Mouse (Mus musculus): ENCODE measurements around the gene Thrap3. TPM values are rescaled to one million over a fixed set of nuclear protein-coding genes. Genes with fewer than 3 reads are reported as not detected.

Gene Thrap3
- total and polyA plus RNA-seq, 2 experiments from 2014 or later: 108 to 128 TPM

DNA sequence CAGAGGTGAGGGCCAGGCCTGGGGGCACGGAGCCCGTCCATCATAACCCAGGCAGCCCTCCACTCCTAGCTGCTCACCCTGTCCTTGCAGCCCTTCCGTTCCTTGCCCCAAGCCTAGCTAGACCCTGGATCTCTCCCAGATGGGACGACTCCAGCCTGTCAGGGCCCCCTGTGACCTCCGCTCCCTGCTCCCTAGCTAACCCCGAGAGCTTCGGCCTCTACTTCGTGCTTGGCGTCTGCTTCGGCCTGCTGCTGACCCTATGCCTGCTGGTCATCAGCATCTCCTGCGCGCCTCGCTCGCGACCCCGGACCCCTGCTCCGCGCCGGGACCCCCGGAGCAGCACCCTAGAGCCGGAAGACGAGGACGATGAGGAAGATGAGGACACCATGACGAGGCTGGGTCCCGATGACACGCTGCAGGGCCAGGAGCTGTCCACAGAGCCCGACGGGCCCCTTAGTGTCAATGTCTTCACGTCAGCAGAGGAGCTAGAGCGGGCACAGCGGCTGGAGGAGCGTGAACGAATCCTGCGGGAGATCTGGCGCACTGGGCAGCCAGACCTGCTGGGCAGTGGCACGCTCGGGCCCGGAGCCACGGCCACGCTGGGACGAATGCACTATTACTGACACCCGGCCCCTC, 53.4 kb downstream of the Thrap3 start:
- no peaks in the 10 kb centered on the region for H3K9me3 ChIP-seq (ENCODE audit: low read length)
- H3K4me3 ChIP-seq (ENCODE audit: low read length): peak overlapping the region; percentile 42
- H3K36me3 ChIP-seq (ENCODE audit: insufficient read depth, low read length): no peaks in the 10 kb centered on the region
- peak overlapping the region; percentile 50; the same call in 1 of the 2 replicates for H3K9ac ChIP-seq (replicated peaks; ENCODE audit: low read length)
- ATAC-seq (0 out of 2 replicates have a peak, but pooled peaks have one; percentile 10), DNase-seq (ENCODE audit: low spot score) (no peak)
- no peak for TF ChIP-seq CTCF (IDR thresholded peaks at IDR 0.05; ENCODE audit: low read depth)
- 26% methylated on average over 42 of the region's 42 CpGs for WGBS
- H3K27me3 ChIP-seq (ENCODE audit: insufficient read depth, low read length): no peaks in the 10 kb centered on the region
- peaks cover 3% of the 10 kb centered on the region; the same call in 1 of the 2 replicates for H3K4me1 ChIP-seq (ENCODE audit: insufficient read depth, low read length)
- H3K4me2 ChIP-seq (ENCODE audit: low read depth, low read length): peak overlapping the region; percentile 57
- H3K27ac ChIP-seq: peak overlapping the region; percentile 13; the same call in 1 of the 2 replicates

DNA sequence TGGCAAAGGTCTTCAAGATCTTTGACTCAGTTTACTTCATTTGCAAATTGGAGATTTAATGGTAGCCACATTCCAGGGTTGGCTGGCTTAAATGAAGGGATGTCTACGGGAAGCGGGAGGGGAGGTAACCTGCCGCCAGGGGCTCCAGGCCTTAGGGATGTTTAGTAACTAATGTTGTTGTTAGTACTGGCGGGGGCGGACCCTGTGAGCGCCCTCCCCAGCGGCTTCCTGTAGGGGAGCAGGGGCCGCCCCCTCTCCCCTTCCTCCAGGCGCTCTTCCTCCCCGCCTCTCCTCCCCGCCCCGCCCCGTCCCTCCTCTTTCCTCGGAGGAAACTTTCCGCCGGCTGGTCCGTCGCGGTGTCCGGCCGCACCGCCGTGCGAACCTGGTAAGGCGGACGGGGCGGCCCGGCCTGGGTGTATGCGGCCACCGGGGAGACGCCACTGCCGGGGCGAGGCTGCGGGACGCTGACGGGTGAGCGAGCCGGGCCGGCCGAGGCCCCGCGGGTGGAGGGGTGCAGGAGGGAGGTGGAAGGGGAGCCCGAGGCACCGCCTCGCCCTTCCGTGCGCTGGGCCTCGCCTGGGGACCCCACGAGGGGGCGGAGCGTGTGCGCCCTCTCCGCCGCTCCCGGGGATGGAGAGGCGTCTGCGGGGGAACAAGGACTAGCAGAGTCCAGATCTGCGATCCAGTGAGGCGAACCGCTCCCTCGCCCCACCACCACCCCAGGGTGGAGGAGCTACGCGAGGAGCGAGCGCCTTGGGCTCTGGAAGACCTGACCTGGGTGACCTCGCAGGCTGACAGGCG, 54.2 kb downstream of the Thrap3 start:
- no peaks in the 10 kb centered on the region for H3K36me3 ChIP-seq (ENCODE audit: insufficient read depth, low read length)
- H3K4me3 ChIP-seq (ENCODE audit: low read length): peak overlapping the region; percentile 42
- H3K9ac ChIP-seq (replicated peaks; ENCODE audit: low read length): peak overlapping the region; percentile 50
- peaks cover 3% of the 10 kb centered on the region; the same call in 1 of the 2 replicates for H3K4me1 ChIP-seq (ENCODE audit: insufficient read depth, low read length)
- WGBS: 4% methylated on average over 59 of the region's 67 CpGs
- DNase-seq (ENCODE audit: low spot score): no peak
- 0 out of 2 replicates have a peak, but pooled peaks have one; percentile 11 for ATAC-seq
- peak overlapping the region; percentile 13; the same call in 1 of the 2 replicates for H3K27ac ChIP-seq
- no peaks in the 10 kb centered on the region for H3K9me3 ChIP-seq (ENCODE audit: low read length)
- peak overlapping the region; percentile 57 for H3K4me2 ChIP-seq (ENCODE audit: low read depth, low read length)
- H3K27me3 ChIP-seq (ENCODE audit: insufficient read depth, low read length): no peaks in the 10 kb centered on the region
- 0 out of 2 replicates have a peak, but pooled peaks have one; percentile 26 for TF ChIP-seq CTCF (IDR thresholded peaks at IDR 0.05; ENCODE audit: low read depth)

DNA sequence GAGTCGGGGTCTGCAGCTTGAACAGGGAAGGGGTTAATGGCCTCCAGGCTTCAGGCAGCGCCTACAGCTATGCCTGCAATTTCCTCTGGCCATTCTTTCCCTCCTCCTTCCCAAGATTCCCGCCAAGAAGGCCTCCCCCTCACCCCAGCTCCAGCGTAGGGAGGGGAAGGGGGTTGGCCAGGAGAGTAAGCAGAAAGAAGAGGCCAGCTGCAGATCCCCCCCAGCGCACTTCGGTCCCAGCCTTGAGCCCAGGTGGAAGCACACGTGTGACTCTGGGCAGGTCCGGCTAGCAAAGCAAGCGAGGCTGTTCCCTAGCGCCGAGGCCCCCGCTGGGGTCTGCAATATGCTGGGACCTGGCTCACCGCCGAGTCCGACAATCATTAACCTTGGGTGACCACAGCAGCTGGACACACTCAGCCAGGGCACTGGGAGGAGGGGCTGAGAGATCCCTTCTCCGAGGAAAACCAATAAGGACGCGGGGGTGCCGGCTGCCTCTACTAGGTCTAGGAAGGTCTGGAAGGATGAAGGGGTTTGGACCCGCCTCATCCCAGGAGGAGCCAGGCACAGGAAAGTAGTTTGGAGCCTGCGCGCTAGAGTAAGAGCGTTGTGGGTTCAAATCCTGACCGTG, 54.9 kb downstream of the Thrap3 start, which contains the start of gene Eva1b:
TSS of gene Eva1b (plus strand) at position 212 of the 628 bp plus-strand sequence.
- no peak for TF ChIP-seq CTCF (IDR thresholded peaks at IDR 0.05; ENCODE audit: low read depth)
- Histone ChIP-seq H3K4me1 (ENCODE audit: insufficient read depth, low read length) (peaks cover 3% of the 10 kb centered on the region; the same call in 1 of the 2 replicates), H3K27me3 (ENCODE audit: insufficient read depth, low read length) (no peaks in the 10 kb centered on the region), H3K36me3 (ENCODE audit: insufficient read depth, low read length) (no peaks in the 10 kb centered on the region), H3K9ac (replicated peaks; ENCODE audit: low read length) (peak within 1 kb of the TSS; percentile 50), H3K4me2 (ENCODE audit: low read depth, low read length) (peak within 1 kb of the TSS; percentile 57), H3K27ac (peak within 1 kb of the TSS; percentile 13; the same call in 1 of the 2 replicates), H3K4me3 (ENCODE audit: low read length) (peak within 1 kb of the TSS; percentile 42), H3K9me3 (ENCODE audit: low read length) (no peaks in the 10 kb centered on the region)
- peak; percentile 38 for DNase-seq (ENCODE audit: low spot score)
- 4% methylated on average over 24 of the region's 24 CpGs for WGBS
- peak; percentile 25; the same call in 1 of the 2 replicates for ATAC-seq

DNA sequence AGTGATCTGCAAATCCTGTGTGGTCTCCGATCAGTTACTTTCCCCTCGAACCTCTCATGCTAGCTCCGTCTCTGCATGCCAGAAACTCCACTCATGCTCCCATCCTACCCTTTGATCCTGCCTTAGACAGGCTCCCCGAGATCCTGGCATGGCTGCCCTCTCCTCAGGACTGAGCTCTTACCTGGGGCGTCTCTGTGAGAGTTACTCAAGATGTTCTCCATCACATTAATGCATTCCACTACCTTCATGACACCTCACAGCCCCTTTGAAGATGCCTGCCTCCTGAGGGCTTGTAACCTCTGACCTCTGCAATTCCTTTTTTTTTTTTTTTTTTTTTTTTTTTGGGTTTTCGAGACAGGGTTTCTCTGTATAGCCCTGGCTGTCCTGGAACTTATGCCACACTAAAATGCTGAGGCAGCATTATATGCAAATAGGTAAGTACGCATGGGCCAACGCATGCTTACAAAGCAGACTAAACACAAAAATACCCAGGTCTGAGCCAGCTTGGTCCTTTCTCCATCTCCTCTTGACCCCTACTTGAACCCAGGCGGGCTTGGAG, 55.5 kb downstream of the Thrap3 start:
- WGBS: 54% methylated on average over 9 of the region's 9 CpGs
- no peak overlapping the region for H3K4me2 ChIP-seq (ENCODE audit: low read depth, low read length)
- H3K9ac ChIP-seq (replicated peaks; ENCODE audit: low read length): no peak overlapping the region
- no peak for ATAC-seq
- no peak for TF ChIP-seq CTCF (IDR thresholded peaks at IDR 0.05; ENCODE audit: low read depth)
- no peaks in the 10 kb centered on the region for H3K27me3 ChIP-seq (ENCODE audit: insufficient read depth, low read length)
- H3K36me3 ChIP-seq (ENCODE audit: insufficient read depth, low read length): no peaks in the 10 kb centered on the region
- no peak for DNase-seq (ENCODE audit: low spot score)
- no peak overlapping the region for H3K27ac ChIP-seq
- peaks cover 3% of the 10 kb centered on the region; the same call in 1 of the 2 replicates for H3K4me1 ChIP-seq (ENCODE audit: insufficient read depth, low read length)
- no peaks in the 10 kb centered on the region for H3K9me3 ChIP-seq (ENCODE audit: low read length)
- no peak overlapping the region for H3K4me3 ChIP-seq (ENCODE audit: low read length)

DNA sequence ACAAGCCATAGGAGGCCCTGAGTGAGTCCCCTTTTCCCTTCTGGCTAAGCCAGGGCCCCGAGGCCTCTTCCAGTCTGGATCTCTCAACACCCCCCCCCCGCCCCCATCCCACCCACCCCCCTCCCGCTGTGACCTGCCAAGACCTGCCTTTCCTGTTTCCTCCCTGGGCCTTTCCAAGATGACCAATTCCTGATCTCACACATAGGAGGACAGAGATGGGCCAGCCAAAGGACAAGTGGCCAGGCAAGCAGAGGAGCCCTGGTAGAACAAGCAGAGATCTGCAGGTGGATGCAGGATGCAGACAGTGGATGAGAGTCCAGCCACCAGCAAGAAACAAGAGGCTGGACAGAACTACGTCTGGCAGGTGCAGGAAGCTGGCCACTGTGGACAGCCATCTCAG, 57.2 kb downstream of the Thrap3 start:
- Histone ChIP-seq H3K4me1 (ENCODE audit: insufficient read depth, low read length) (peaks cover 3% of the 10 kb centered on the region; the same call in 1 of the 2 replicates), H3K9me3 (ENCODE audit: low read length) (no peaks in the 10 kb centered on the region), H3K9ac (replicated peaks; ENCODE audit: low read length) (no peak overlapping the region), H3K36me3 (ENCODE audit: insufficient read depth, low read length) (no peaks in the 10 kb centered on the region), H3K27ac (no peak overlapping the region), H3K27me3 (ENCODE audit: insufficient read depth, low read length) (no peaks in the 10 kb centered on the region), H3K4me3 (ENCODE audit: low read length) (no peak overlapping the region), H3K4me2 (ENCODE audit: low read depth, low read length) (no peak overlapping the region)
- TF ChIP-seq CTCF (IDR thresholded peaks at IDR 0.05; ENCODE audit: low read depth): no peak
- DNase-seq (ENCODE audit: low spot score) (no peak), ATAC-seq (no peak)
- WGBS: 68% methylated on average over 4 of the region's 4 CpGs

DNA sequence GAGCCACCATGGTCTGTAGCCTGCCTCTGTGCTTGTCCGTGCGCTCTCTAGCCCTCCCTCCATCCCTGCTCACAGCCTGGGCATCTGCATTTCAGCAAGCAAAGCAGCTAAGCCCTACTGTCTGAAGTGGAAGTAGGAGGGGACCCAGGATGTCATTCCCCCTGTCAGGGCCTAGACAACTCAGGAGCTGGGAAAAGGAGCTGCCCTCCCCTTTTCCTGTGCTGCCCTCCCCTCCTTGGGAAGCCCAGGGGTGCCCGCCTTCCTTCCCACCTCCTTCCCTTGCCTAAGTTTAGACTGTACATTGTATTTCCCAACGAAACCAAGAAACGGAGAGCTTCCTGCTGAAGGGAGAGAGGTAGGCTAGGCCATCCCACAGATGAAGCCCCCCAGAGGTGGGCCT, 61.5 kb downstream of the Thrap3 start:
- no peak for TF ChIP-seq CTCF (IDR thresholded peaks at IDR 0.05; ENCODE audit: low read depth)
- H3K4me1 ChIP-seq (ENCODE audit: insufficient read depth, low read length): no peaks in the 10 kb centered on the region
- no peak overlapping the region for H3K27ac ChIP-seq
- DNase-seq (ENCODE audit: low spot score) (no peak), ATAC-seq (no peak)
- no peaks in the 10 kb centered on the region for H3K27me3 ChIP-seq (ENCODE audit: insufficient read depth, low read length)
- no peak overlapping the region for H3K4me3 ChIP-seq (ENCODE audit: low read length)
- 86% methylated on average over 5 of the region's 5 CpGs for WGBS
- no peak overlapping the region for H3K4me2 ChIP-seq (ENCODE audit: low read depth, low read length)
- H3K9ac ChIP-seq (replicated peaks; ENCODE audit: low read length): no peak overlapping the region
- H3K9me3 ChIP-seq (ENCODE audit: low read length): no peaks in the 10 kb centered on the region
- H3K36me3 ChIP-seq (ENCODE audit: insufficient read depth, low read length): peaks cover 38% of the 10 kb centered on the region

All from hindbrain, postnatal 0 days (tissue).